Comparison of ENCODE assay signal across 12 mouse cellular contexts in genomic region chr2:129782046-129782445, GRCm38 (mm10).
"Had no signal": no experiment of that assay in that cellular context is flagged by ENCODE, and none has a peak within 500 bp of the region (broad histone marks: within the 10 kb centered on the region; RNA-seq: fewer than 3 reads in every experiment).

No protein-coding gene starts in this region.

- DNase-seq: left cerebral cortex, postnatal 4 days; liver; liver, embryonic 13.5 days; liver, postnatal 0 days; lung, adult 18-20 months; lung, adult 2 months; lung, embryonic 14.5 days; lung, postnatal 10 days; lung, postnatal 14 days; lung, postnatal 36 days; lung, postnatal 4 days; midbrain, embryonic 14.5 days had no signal
